Mouse (Mus musculus) hindbrain, embryonic 10.5 days (tissue): ENCODE results near the gene Olfr279. TPM values are rescaled to one million over a fixed set of nuclear protein-coding genes. Genes with fewer than 3 reads are reported as not detected.

Source experiments
- DNase-seq: peaks from one replicate; pipeline ENCODE4 v3.0.0-alpha.2; 2017; ENCODE audit warnings: low spot score
- H3K27ac ChIP-seq: fragments of 300-500 bp; sonication (generic); 2 replicates; pipeline ENCODE4 v1.5.1; 2016; ENCODE audit warnings: mild to moderate bottlenecking, moderate library complexity
- H3K27me3 ChIP-seq: fragments of 300-500 bp; sonication (generic); 2 replicates; pipeline ENCODE4 v1.6.1; 2016; ENCODE audit warnings: mild to moderate bottlenecking; ENCODE audit not compliant: poor library complexity, insufficient read depth, severe bottlenecking
- H3K36me3 ChIP-seq: fragments of 300-500 bp; sonication (generic); 2 replicates; pipeline ENCODE4 v1.6.1; 2016; ENCODE audit warnings: mild to moderate bottlenecking, moderate library complexity
- H3K4me1 ChIP-seq: fragments of 300-500 bp; sonication (generic); replicated peaks from 2 replicates; pipeline ENCODE4 v1.6.1; 2016; ENCODE audit warnings: mild to moderate bottlenecking
- H3K4me3 ChIP-seq: fragments of 300-500 bp; sonication (generic); 2 replicates; pipeline ENCODE4 v1.5.1; 2016; ENCODE audit warnings: mild to moderate bottlenecking, moderate library complexity
- H3K9me3 ChIP-seq: fragments of 300-500 bp; sonication (generic); 2 replicates; pipeline ENCODE4 v1.6.1; 2016; ENCODE audit warnings: mild to moderate bottlenecking, moderate library complexity
- WGBS: fragments of 180-500 bp; shearing (Covaris S2); methylation state at CpG from one replicate; pipeline ENCODE4 v1.1.7; 2016; 5-methylcytosine and 5-hydroxymethylcytosine counted together
- polyA plus RNA-seq: library from polyadenylated mRNA; unstranded; fragments of >200 nt; fragmentation: Nextera tagmentation; extraction: Ambion mirVana; gene quantifications from 2 replicates; pipeline ENCODE4 v1.2.1, GENCODE M21; 2016

The Olfr279 gene
- polyA plus RNA-seq, 1 experiment from 2014 or later = not detected

DNA sequence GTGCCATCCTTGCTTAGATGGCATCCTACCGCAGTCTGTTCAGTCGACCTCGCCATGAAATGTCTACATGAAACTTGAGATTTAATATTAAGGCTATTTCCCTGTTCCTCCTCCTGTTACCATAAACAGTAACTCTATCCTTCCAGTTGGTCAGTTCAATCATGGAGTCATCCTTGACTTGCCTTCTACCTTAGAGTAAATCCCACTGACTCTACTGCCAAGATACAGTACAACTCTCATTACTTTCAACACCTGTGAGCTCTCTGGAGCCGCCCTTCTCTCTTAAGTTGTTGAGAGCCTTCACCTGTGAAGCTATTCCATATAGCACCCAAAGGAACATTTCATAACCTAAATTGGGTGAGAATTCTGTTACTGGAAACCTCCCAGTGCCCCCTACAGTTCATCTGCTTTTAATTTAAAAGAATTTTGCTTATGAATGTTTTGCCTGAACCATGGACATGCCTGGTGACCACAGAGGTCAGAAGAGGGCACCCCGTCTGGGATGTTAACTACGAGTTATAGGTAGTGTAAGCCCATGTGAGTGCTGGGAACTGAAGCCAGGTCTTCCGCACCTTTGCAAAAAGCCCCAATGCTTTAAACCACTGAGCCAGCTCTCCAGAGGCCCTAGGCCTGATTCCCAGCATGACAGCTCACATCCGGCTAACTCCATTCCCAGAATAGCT lies 44.8 kb downstream of the Olfr279 start:
- peaks cover 55% of the 10 kb centered on the region for H3K36me3 ChIP-seq
- no peaks in the 10 kb centered on the region for H3K27me3 ChIP-seq
- H3K4me1 ChIP-seq = peaks cover 10% of the 10 kb centered on the region
- no peak overlapping the region for H3K4me3 ChIP-seq
- WGBS = 91% methylated on average over 8 of the region's 8 CpGs
- H3K27ac ChIP-seq = no peak overlapping the region
- no peaks in the 10 kb centered on the region for H3K9me3 ChIP-seq
- DNase-seq = no peak

DNA sequence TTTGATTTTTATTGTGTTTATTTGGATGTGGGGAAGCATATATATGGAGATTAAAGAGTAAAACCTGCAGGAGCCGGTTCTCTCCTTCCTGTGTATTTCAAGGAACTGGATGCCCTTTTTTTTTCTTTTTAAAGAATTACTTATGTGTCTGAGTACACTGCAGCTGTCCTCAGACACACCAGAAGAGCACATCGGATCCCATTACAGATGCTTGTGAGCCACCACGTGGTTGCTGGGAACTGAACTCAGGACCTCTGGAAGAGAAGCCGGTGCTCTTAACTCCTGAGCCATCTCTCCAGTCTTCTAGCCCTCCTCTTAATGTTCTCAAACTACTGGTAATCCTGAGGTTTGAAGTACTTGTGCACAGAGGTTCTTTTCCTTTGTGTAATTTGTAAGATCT lies 45.7 kb downstream of the Olfr279 start:
- H3K4me3 ChIP-seq = no peak overlapping the region
- H3K9me3 ChIP-seq = no peaks in the 10 kb centered on the region
- H3K27ac ChIP-seq = no peak overlapping the region
- peaks cover under 1% of the 10 kb centered on the region; the same call in 1 of the 2 replicates for H3K4me1 ChIP-seq
- H3K36me3 ChIP-seq = peaks cover 58% of the 10 kb centered on the region
- H3K27me3 ChIP-seq = no peaks in the 10 kb centered on the region
- no peak for DNase-seq
- WGBS = 73% methylated on average over 4 of the region's 4 CpGs

DNA sequence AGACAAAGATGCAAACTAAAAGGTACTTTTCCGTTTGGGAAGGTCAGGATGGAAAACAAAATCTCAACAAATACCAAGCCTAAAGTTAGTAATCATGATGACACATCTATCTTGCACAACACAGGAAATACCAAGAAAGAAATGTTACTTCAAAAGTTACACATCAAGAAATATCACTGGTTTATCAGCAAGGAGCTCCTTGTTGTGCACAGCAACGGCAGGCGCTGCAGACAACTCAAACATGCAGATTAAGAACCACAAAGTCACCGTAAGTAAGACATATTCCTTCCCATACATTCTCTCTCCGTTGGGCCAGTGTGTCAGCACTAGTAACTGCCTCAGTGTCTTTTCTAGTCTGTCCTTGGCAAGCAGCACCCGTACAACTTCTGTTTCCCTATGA lies 48.9 kb downstream of the Olfr279 start:
- Histone ChIP-seq H3K36me3 (peaks cover 90% of the 10 kb centered on the region), H3K27ac (no peak overlapping the region), H3K4me3 (no peak overlapping the region), H3K4me1 (no peaks in the 10 kb centered on the region), H3K9me3 (no peaks in the 10 kb centered on the region), H3K27me3 (no peaks in the 10 kb centered on the region)
- no peak for DNase-seq
- WGBS = 93% methylated on average over 6 of the region's 6 CpGs

GRCm38 (mm10) chr15:98543341-98543740 lies 51.1 kb downstream of the Olfr279 start:
- Histone ChIP-seq H3K36me3 (peaks cover 100% of the 10 kb centered on the region), H3K4me1 (no peaks in the 10 kb centered on the region), H3K27ac (no peak overlapping the region), H3K9me3 (no peaks in the 10 kb centered on the region), H3K4me3 (no peak overlapping the region), H3K27me3 (no peaks in the 10 kb centered on the region)
- no peak for DNase-seq
- WGBS = 91% methylated on average over 4 of the region's 4 CpGs

DNA sequence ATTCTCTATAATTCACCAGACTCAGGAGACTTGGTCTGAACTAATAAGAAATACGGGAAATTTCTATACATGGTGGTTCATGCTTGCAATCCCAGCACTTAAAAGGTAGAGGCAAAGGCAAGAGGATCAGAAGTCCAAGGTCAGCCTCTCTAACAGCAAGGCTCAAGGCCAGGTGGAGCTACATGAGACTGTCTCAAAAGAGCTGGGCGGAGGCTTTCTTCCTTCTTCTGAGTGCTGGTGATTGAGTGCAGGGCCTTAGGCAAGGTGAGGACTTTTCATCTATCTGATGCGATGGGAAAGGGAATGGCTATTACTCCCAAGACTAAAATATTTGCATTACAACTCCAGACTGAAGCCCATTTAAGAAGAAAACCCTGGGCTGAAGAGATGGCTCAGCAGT lies 52.9 kb downstream of the Olfr279 start:
- 97% methylated on average over 3 of the region's 3 CpGs for WGBS
- Histone ChIP-seq H3K36me3 (peaks cover 99% of the 10 kb centered on the region), H3K27ac (no peak overlapping the region), H3K9me3 (no peaks in the 10 kb centered on the region), H3K4me3 (no peak overlapping the region), H3K4me1 (no peaks in the 10 kb centered on the region), H3K27me3 (no peaks in the 10 kb centered on the region)
- DNase-seq = no peak

DNA sequence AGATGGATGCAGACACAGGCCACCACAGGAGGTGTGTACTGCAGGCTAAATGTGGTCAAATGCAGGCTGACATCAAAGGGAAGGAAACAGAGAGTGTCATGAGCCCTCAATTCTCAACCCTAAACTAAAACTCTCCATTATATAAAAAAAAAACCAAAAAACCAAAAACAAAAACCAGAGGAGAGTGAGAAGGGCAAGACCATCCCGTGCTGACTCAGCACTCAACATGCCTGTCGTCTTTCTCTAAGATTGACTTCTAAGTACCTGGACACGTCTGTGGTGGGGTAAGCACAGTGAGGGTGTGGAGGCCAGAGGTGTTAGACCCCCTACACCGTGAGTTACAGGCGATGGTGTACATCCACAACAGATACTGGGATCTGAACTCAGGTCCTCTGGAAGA lies 54.6 kb downstream of the Olfr279 start:
- Histone ChIP-seq H3K36me3 (peaks cover 99% of the 10 kb centered on the region), H3K4me3 (no peak overlapping the region), H3K27me3 (no peaks in the 10 kb centered on the region), H3K27ac (no peak overlapping the region), H3K4me1 (no peaks in the 10 kb centered on the region), H3K9me3 (no peaks in the 10 kb centered on the region)
- DNase-seq = no peak
- WGBS = 92% methylated on average over 5 of the region's 5 CpGs

Other genes starting within 250 kb of the Olfr279 start
- not detected in 2 replicates for gene H1fnt, start 235.1 kb upstream of the Olfr279 start, polyA plus RNA-seq
- 0.66 and 1.3 TPM in 2 replicates for gene Zfp641, start 196.2 kb upstream of the Olfr279 start, polyA plus RNA-seq
- gene Olfr285, start 175.0 kb upstream of the Olfr279 start, polyA plus RNA-seq = not detected in 2 replicates
- gene Olfr284, start 151.4 kb upstream of the Olfr279 start, polyA plus RNA-seq = not detected in 2 replicates
- not detected in 2 replicates for gene Olfr283, start 111.5 kb upstream of the Olfr279 start, polyA plus RNA-seq
- gene Olfr282, start 61.2 kb upstream of the Olfr279 start, polyA plus RNA-seq = not detected in 2 replicates
- not detected in 2 replicates for gene Olfr281, start 39.8 kb upstream of the Olfr279 start, polyA plus RNA-seq
- not detected in 2 replicates for gene OR5BS1P, start 22.5 kb upstream of the Olfr279 start, polyA plus RNA-seq
- gene Lalba, start 9.7 kb upstream of the Olfr279 start, polyA plus RNA-seq = 0.22 and 0.48 TPM in 2 replicates
- gene Kansl2, start 41.9 kb downstream of the Olfr279 start, polyA plus RNA-seq = 134 and 151 TPM in 2 replicates
- 53.7 and 57.6 TPM in 2 replicates for gene Ccnt1, start 78.5 kb downstream of the Olfr279 start, polyA plus RNA-seq
- not detected in 2 replicates for gene 4930415O20Rik, start 78.6 kb downstream of the Olfr279 start, polyA plus RNA-seq
- gene Adcy6, start 117.7 kb downstream of the Olfr279 start, polyA plus RNA-seq = 11.6 and 12.0 TPM in 2 replicates
- 38.8 and 58.6 TPM in 2 replicates for gene Cacnb3, start 138.4 kb downstream of the Olfr279 start, polyA plus RNA-seq
- 22.8 and 23.8 TPM in 2 replicates for gene Ddx23, start 170.5 kb downstream of the Olfr279 start, polyA plus RNA-seq
- 3.7 and 5.8 TPM in 2 replicates for gene Rnd1, start 185.1 kb downstream of the Olfr279 start, polyA plus RNA-seq
- 1.7 and 3.1 TPM in 2 replicates for gene Ccdc65, start 215.8 kb downstream of the Olfr279 start, polyA plus RNA-seq
- gene Fkbp11, start 235.8 kb downstream of the Olfr279 start, polyA plus RNA-seq = 12.9 and 15.9 TPM in 2 replicates